Comparison of ENCODE assay signal across 20 mouse cellular contexts in genomic region chr10:43609958-43610357, GRCm38 (mm10). TPM values are rescaled to one million over a fixed set of nuclear protein-coding genes. Genes with fewer than 3 reads are reported as not detected.
DNase-seq lines count a peak whose midpoint lies in the region; ATAC-seq lines count a peak whose summit lies in the region.
"Had no signal": no experiment of that assay in that cellular context is flagged by ENCODE, and none has a peak within 500 bp of the region (broad histone marks: within the 10 kb centered on the region; RNA-seq: fewer than 3 reads in every experiment).

No protein-coding gene starts in this region.

- H3K27ac ChIP-seq in heart, embryonic 10.5 days = peak overlapping the region; percentile 52; the same call in 1 of the 2 replicates
- peak overlapping the region; percentile 99 for H3K27ac ChIP-seq in liver, embryonic 13.5 days
- H3K27ac ChIP-seq: hindbrain, postnatal 0 days; midbrain, embryonic 13.5 days had no signal

- peak; percentile 82 for ATAC-seq in liver, embryonic 13.5 days (ENCODE audit: low read depth)
- ATAC-seq: hindbrain, postnatal 0 days; midbrain, embryonic 13.5 days had no signal

- H3K36me3 ChIP-seq in heart, embryonic 10.5 days = no peaks in the 10 kb centered on the region
- peaks cover 12% of the 10 kb centered on the region; the same call in 1 of the 2 replicates for H3K36me3 ChIP-seq in liver, embryonic 13.5 days
- H3K36me3 ChIP-seq: midbrain, embryonic 13.5 days had no signal

- H3K4me1 ChIP-seq in heart, embryonic 10.5 days = 0 out of 2 replicates have a peak, but pooled peaks cover 3% of the 10 kb centered on the region
- peaks cover 86% of the 10 kb centered on the region for H3K4me1 ChIP-seq in liver, embryonic 13.5 days (replicated peaks)
- H3K4me1 ChIP-seq: midbrain, embryonic 13.5 days had no signal

- peak overlapping the region; percentile 49 for H3K4me2 ChIP-seq in liver, embryonic 13.5 days
- H3K4me2 ChIP-seq: midbrain, embryonic 13.5 days had no signal

- intact Hi-C loops in heart, postnatal 10 days (cut with DNase I) = no loop called here

- H3K9me3 ChIP-seq in heart, embryonic 10.5 days = no peaks in the 10 kb centered on the region
- H3K9me3 ChIP-seq in liver, embryonic 13.5 days (replicated peaks) = no peaks in the 10 kb centered on the region
- H3K9me3 ChIP-seq: midbrain, embryonic 13.5 days had no signal

- no peak for DNase-seq in heart, embryonic 10.5 days (ENCODE audit: low spot score)
- DNase-seq in heart, postnatal 10 days = no peak
- peak; percentile 16 to 29 for DNase-seq in spleen, postnatal 36 days (ENCODE audit: low spot score in 2 of 2)
- no peak for DNase-seq in spleen, postnatal 14 days (ENCODE audit: low spot score in 2 of 2)
- DNase-seq in liver, embryonic 13.5 days = peak; percentile 48
- no peak for DNase-seq in retina, postnatal 1 day
- no peak for DNase-seq in cerebellum, postnatal 36 days
- DNase-seq in neural tube, embryonic 10.5 days (ENCODE audit: extremely low spot score, low spot score) = no peak
- DNase-seq: adrenal gland, adult 8-10 months; cerebellum, adult 18-20 months; gastrocnemius, postnatal 10 days; heart, postnatal 36 days; kidney, adult 8-10 months; lung, postnatal 36 days; spleen, adult 18-20 months; thymus, postnatal 36 days had no signal

- H3K4me3 ChIP-seq in heart, embryonic 10.5 days = no peak overlapping the region
- no peak overlapping the region; the same call in 1 of the 2 replicates for H3K4me3 ChIP-seq in liver, embryonic 13.5 days (replicated peaks)
- H3K4me3 ChIP-seq: midbrain, embryonic 13.5 days; myocyte had no signal

- peak overlapping the region; percentile 60 for H3K9ac ChIP-seq in liver, embryonic 13.5 days
- H3K9ac ChIP-seq: midbrain, embryonic 13.5 days had no signal

- H3K27me3 ChIP-seq in heart, embryonic 10.5 days (ENCODE audit: insufficient read depth, poor library complexity, severe bottlenecking) = no peaks in the 10 kb centered on the region
- no peaks in the 10 kb centered on the region for H3K27me3 ChIP-seq in liver, embryonic 13.5 days
- H3K27me3 ChIP-seq: CH12.LX; midbrain, embryonic 13.5 days had no signal

- 56% methylated on average over 2 of the region's 2 CpGs for WGBS in heart, embryonic 10.5 days
- WGBS in liver, embryonic 13.5 days (ENCODE audit: insufficient replicate concordance) = 13% methylated on average over 2 of the region's 2 CpGs

RNA-seq across cellular contexts. Expression of gene Cd24a, which starts 31.9 kb away (rescaled TPM):
- 108 and 192 TPM in 2 replicates for polyA plus RNA-seq in heart, embryonic 10.5 days (2016; fragmentation: Nextera tagmentation; extraction: Ambion mirVana)
- 10 to 100 TPM in 1 of 2 experiments, 1 to 10 TPM in 1; 6.8 to 11.0 TPM for total RNA-seq in heart, postnatal 10 days (2021)
- polyA plus RNA-seq in liver, embryonic 13.5 days (2015; fragmentation: Nextera tagmentation; extraction: Ambion mirVana) = 899 and 1,125 TPM in 2 replicates

Comparison
In these comparisons a context has a peak if more than half of its experiments do, and no peak if none do; other contexts are left out.
1. DNase-seq: peak in spleen, postnatal 36 days (2 of 2) and liver, embryonic 13.5 days (single experiment); none in heart, embryonic 10.5 days (single experiment), heart, postnatal 10 days (0 of 2), spleen, postnatal 14 days (0 of 2), retina, postnatal 1 day (single experiment), cerebellum, postnatal 36 days (0 of 2) and neural tube, embryonic 10.5 days (single experiment).